Mouse (Mus musculus) layer of hippocampus, adult 6 months (tissue): ENCODE data around the gene Lce1e. TPM values are rescaled to one million over a fixed set of nuclear protein-coding genes. Genes with fewer than 3 reads are reported as not detected.

Experiments used
- long read RNA-seq, 2 experiments: library from polyadenylated mRNA; unstranded; transcript quantifications; one replicate each; pipeline ENCODE4 v2.0.0; 2019 to 2020
- polyA plus RNA-seq: library from polyadenylated mRNA; unstranded; fragments of <200 nt; fragmentation: Nextera tagmentation; gene quantifications from 2 replicates; pipeline ENCODE4 v1.2.3, GENCODE M21; 2021

Lce1e gene
- polyA plus RNA-seq, result not detected in 2 replicates
- long read RNA-seq, experiment 1, result 0 reads
- long read RNA-seq, experiment 2, result 0 reads

GRCm38 (mm10) chr3:92708974-92709373 lies at the start of gene Lce1e:
TSS of gene Lce1e (minus strand) at chr3:92709074.

GRCm38 (mm10) chr3:92752238-92752637 lies 43.4 kb upstream of the Lce1e start, which contains the start of gene Lce1g:
TSS of gene Lce1g (minus strand) at chr3:92752338.

GRCm38 (mm10) chr3:92738996-92739395 lies 30.1 kb upstream of the Lce1e start, which contains the start of gene Gm38119:
TSS of gene Gm38119 (minus strand) at chr3:92739096.

GRCm38 (mm10) chr3:92720250-92720649 lies 11.4 kb upstream of the Lce1e start, which contains the start of gene Lce1f:
TSS of gene Lce1f (minus strand) at chr3:92720350.

GRCm38 (mm10) chr3:92687110-92687509 lies 21.8 kb downstream of the Lce1e start, which contains the start of gene Lce1d:
TSS of gene Lce1d (minus strand) at chr3:92687210.

GRCm38 (mm10) chr3:92678947-92679346 lies 29.9 kb downstream of the Lce1e start, which contains the start of gene Lce1c:
TSS of gene Lce1c (plus strand) at chr3:92679247.

GRCm38 (mm10) chr3:92670215-92670614 lies 38.7 kb downstream of the Lce1e start, which contains the start of gene Lce1a2:
TSS of gene Lce1a2 (minus strand) at chr3:92670315.

Other genes with a start within 250 kb of the Lce1e start
- gene Sprr1a, start 223.2 kb downstream of the Lce1e start, polyA plus RNA-seq, result not detected in 2 replicates
- gene Sprr4, start 208.6 kb downstream of the Lce1e start, polyA plus RNA-seq, result not detected in 2 replicates
- not detected in 2 replicates for gene 2310046K23Rik, start 174.6 kb downstream of the Lce1e start, polyA plus RNA-seq
- not detected in 2 replicates for gene Ivl, start 135.3 kb downstream of the Lce1e start, polyA plus RNA-seq
- gene Smcp, start 120.1 kb downstream of the Lce1e start, polyA plus RNA-seq, result not detected in 2 replicates
- gene 2210017I01Rik, start 101.6 kb downstream of the Lce1e start, polyA plus RNA-seq, result not detected in 2 replicates
- not detected in 2 replicates for gene Lce6a, start 87.4 kb downstream of the Lce1e start, polyA plus RNA-seq
- gene Lce1a1, start 60.8 kb downstream of the Lce1e start, polyA plus RNA-seq, result not detected in 2 replicates
- not detected in 2 replicates for gene Lce1b, start 52.1 kb downstream of the Lce1e start, polyA plus RNA-seq
- not detected in 2 replicates for gene Lce1a2, start 38.8 kb downstream of the Lce1e start, polyA plus RNA-seq
- gene Lce1c, start 29.8 kb downstream of the Lce1e start, polyA plus RNA-seq, result not detected in 2 replicates
- not detected in 2 replicates for gene Lce1d, start 21.9 kb downstream of the Lce1e start, polyA plus RNA-seq
- not detected in 2 replicates for gene Lce1f, start 11.3 kb upstream of the Lce1e start, polyA plus RNA-seq
- gene Gm38119, start 30.0 kb upstream of the Lce1e start, polyA plus RNA-seq, result not detected in 2 replicates
- gene Lce1g, start 43.3 kb upstream of the Lce1e start, polyA plus RNA-seq, result not detected in 2 replicates
- gene Lce1h, start 56.0 kb upstream of the Lce1e start, polyA plus RNA-seq, result not detected in 2 replicates
- not detected in 2 replicates for gene Lce1i, start 69.8 kb upstream of the Lce1e start, polyA plus RNA-seq
- not detected in 2 replicates for gene Lce1j, start 81.4 kb upstream of the Lce1e start, polyA plus RNA-seq
- gene Lce1k, start 98.8 kb upstream of the Lce1e start, polyA plus RNA-seq, result not detected in 2 replicates
- not detected in 2 replicates for gene Kprp, start 118.2 kb upstream of the Lce1e start, polyA plus RNA-seq
- gene Lce1l, start 142.2 kb upstream of the Lce1e start, polyA plus RNA-seq, result not detected in 2 replicates
- gene 2310050C09Rik, start 161.1 kb upstream of the Lce1e start, polyA plus RNA-seq, result not detected in 2 replicates
- not detected in 2 replicates for gene Lce3a, start 217.2 kb upstream of the Lce1e start, polyA plus RNA-seq
- gene Lce3b, start 223.9 kb upstream of the Lce1e start, polyA plus RNA-seq, result not detected in 2 replicates
- not detected in 2 replicates for gene Lce3c, start 235.4 kb upstream of the Lce1e start, polyA plus RNA-seq
- gene Lce3d, start 248.3 kb upstream of the Lce1e start, polyA plus RNA-seq, result not detected in 2 replicates